Mouse (Mus musculus) R1 (cell line): ENCODE data around the gene Lmod3.
"Not testable (repeated sequence)": the region's sequence is repeated elsewhere in the genome, so short reads cannot be mapped to it uniquely, and the experiment has no call there.

Source experiments
- DNase-seq: peaks from one replicate; pipeline ENCODE4 v3.0.0-alpha.2; 2018; ENCODE audit warnings: low read depth, low spot score

Gene Lmod3

DNA sequence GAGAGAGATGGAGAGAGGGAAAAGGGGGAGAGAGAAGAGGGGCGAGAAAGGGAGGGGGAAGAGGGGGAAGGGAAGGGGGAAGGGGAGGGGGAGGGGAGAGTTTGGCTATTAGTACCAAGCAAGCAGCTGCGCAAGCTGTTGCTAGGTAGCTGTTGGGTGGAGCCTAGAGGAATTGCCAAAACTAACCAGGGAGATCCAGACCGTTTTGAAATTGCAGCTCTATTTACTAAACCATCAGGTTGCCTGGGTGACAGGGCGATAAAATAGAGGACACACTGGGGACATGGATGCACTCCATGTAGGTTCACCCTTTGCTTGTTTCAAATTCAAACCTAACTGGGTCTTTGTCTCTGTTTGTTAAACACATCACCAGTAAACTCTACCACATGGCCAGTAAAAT lies 23.8 kb upstream of the Lmod3 start:
- peak; percentile 47 for DNase-seq

DNA sequence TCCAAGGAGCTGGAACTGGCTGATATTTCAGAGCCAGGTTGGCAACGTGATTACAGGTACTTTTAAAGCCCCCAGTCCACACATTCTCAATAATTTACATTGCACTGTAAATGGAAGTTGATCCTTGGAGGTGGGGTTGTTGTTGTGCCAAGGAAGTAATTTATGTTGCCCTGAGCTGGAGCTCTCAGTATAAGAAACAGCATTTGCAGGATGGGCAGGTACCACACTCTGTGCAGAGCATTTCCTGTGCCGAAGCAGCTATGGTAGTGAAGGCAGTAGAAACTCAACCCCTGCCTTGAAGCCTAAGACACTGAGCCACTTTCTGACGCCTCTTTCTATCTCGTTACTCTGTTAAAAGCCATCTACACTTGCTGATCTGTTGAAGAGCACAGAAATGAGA lies 23.2 kb upstream of the Lmod3 start:
- no peak for DNase-seq

DNA sequence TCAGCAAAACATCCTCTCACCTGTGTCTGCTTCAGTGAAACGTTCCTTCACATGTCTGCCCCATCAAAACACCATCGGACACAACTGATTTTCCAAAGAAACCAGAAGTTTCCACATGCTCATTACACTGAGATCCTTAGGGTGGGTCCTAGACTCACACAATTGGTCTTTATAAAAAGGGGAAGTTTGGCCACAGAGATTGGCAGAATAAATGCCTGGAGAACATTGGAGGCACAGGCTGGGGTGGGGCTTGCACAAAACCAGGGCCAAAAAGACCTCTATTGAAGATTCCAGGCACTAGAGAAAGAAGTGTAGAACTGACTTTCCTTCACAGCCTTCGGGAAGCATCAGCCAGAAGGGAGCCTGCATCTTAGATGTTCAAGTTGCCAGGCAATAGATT lies 21.2 kb upstream of the Lmod3 start:
- DNase-seq = no peak

DNA sequence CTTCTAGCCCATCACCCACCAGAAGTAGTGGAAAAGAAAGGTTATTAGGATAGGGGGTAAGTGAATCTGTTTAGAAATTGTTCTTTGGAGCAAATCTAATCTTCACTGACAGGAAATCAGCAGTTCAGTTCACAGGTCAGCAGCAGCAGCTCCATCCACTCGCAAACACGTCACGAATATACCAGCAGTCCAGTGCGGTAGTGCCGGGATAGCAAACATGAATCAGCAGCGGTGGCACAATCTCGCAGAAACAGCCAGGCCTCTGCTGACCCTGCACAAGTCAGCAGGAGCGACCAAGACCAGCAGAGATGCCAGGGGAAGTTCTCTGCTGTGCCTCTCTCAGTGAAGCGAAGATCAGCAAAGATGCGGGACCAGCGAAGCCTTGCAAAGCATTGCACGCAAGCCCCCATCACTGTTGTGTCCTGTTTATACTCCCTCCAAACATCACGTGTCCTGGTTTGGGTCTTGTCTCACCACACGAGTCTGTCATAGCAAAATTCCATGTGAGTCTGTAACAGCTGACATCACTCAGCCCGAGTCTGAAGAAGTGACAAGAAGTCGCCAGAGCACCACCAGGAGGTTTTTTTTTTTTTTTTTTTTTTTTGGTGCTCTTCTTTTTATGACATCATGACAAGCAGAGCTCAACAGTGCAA lies 20.6 kb upstream of the Lmod3 start:
- no peak for DNase-seq

DNA sequence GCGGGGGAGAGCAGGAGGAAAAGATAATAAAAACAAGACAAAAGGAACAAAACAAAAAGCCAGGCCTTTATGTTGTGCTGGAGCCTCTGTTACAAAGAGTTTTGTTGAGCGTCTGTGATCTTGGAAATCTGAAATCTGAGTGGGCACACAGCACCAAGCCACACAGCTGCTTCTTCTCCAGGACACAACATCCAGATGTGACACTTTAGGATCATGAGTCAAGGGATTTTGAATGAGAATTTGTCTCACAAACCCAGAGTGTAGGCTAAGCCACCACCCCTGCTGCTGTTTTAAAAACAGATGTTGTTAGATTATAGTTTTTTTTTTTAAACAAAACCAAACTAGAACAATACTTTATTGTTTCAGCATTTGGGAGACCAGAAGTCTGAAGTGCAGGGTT lies 19.8 kb upstream of the Lmod3 start:
- no peak for DNase-seq

DNA sequence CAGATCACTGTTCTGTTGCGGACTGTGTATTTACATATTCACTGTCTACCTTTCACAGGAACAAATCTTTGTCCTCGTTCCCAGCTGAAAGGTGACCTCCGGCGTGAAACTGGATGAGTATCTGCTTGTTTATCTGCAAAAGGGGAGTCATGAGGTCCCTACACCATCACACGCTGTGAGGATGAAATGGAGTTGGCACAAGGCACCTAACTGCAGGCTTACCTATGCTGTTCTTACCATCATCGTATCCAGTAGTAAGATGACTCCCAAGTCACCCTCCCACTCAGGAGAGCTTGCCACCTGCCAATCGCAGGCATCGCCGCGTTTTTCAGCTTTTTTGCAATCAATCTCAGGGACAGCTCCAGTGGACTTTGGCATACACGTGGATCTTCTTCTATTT lies 17.0 kb upstream of the Lmod3 start:
- DNase-seq = no peak

DNA sequence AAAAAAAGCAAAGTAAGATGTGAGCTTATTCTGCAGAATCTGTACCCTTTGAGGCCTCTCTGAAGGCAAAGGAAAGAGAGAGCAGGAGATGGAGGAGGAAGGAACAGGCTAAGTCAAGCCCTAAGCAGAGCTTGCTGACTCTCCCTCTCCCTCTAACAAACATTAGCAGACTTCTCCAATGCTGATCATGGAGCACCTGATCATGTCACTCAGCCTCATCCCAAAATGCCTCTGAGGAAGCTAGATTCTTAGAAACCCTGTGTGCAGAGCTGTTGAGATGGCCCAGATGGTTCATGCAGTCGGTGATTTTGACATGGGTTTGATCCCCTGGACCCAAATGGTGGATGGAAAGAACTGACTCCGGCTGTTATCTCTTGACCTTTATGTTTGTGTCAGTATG lies 14.6 kb upstream of the Lmod3 start:
- DNase-seq = no peak

DNA sequence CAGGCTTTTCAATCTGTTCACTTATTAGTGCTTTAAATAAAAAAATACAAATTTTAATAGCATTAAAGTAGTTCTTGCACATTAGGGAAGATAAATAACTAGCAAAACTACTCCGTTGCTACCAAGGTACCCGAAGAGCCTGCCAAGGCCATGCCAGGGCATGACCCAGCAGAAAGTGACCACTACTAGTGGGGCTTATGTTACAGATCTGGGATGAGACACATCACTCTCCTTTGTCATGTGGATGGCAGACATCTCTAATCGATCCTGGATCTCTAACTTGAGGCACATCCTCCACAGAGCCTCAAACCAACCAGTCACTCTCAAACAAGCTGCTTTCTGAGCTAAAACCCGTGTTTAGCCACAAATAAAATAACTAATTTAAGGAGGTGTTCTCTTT lies 14.1 kb upstream of the Lmod3 start:
- DNase-seq = no peak

DNA sequence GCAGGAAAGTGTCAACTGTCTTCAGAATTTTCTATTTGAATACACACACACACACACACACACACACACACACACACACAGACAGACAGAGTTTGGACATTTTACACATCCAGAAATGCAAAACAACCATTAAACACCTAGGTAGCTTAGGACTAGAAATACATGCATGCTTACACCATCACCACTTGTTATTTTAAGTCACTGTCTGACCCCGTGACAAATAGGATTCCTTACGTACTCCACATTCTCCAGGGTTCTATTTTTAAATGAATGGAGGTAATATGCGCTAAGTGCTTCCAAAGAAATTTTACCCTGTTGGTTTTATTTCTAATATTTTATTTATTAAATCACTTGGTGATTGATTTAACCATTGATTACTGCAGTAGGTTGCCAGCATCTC lies 13.1 kb upstream of the Lmod3 start:
- DNase-seq = no peak

DNA sequence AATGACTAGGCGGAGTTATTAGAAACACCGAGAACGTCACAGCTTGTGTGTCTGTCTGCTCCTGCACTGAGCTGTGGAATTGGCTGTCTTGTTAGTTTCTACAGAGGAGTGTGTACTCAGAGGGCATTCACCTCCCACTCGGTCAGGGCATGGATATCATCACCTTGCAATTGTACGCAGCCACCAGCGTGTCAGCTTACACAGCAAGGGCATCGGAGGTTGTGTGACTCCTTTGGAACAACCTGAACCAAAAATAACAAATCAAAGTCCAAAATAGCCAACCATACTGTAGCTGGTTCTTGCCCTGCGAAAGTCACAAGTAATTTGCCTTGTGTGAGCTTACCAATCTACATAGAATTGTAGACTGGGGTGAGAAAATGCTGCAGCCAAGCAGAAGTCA lies 12.7 kb upstream of the Lmod3 start:
- no peak for DNase-seq

DNA sequence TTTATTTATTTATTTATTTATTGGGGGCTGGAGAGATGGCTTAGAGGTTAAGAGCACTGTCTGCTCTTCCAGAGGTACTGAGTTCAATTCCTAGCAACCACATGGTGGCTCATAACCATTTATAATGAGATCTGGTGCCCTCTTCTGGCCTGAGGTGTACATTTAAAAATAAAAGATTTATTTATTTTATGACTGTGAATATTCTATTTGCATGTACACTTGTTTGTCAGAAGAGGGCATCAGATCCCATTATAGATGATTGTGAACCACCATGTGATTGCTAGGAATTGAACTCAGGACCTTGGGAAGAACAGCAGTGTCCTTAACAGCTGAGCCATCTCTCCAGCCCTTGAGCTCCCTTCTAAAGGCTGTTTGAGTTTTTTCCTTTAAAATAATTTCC lies 11.2 kb upstream of the Lmod3 start:
- DNase-seq = not testable (repeated sequence)

DNA sequence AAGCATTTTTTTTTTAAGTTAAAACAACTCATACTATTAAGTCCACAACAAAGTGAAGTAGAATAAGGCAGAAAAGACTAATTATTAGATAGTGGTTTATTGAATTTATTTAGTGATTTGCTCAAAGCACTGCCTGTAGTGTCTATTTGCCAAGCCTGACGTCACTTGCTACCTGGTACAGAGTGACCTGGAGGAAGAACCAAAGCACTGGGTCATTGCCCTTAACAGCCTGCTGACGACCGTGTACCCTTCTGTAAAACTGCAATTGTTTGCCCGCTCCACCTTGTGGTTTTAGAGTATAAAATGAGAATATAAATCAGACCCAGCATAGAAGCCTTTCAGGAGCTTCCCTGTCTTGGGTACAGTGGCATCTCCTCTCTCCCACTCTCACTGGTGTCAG lies 9.7 kb upstream of the Lmod3 start:
- no peak for DNase-seq

DNA sequence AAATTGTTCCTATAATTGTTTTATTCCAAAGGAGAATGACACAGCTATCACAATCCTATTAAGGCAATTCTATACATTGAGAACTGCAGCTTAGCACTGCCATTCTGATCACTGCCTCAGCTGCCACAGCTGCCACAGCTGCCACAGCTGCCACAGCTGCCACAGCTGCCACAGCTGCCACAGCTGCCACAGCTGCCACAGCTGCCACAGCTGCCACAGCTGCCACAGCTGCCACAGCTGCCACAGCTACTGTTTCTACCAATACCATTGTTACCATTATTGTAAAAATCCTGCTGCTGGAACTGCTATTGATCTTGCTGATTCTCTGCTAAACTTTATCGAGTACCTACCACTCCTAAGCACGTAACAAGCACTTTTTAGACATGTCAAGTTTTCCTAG lies 7.4 kb upstream of the Lmod3 start:
- DNase-seq = not testable (repeated sequence)

DNA sequence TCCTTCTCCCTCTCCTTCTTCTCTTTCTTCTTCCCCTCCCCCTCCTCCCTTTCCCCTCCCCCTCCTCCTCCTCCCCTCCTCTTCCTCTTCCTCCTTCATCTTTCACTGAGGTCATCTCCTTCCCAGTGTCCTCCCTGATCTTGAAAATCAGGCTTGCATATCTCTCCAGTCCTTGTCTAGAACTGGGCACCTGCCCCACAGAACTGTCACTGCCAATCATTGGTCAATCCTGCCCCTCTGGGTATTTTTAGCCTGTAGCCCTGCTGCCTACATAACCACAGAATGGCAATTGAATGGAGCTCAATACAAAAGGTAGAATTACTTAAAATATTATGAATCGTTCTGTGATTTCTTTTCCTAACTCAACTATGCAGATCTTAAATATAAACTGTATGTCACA lies 5.9 kb upstream of the Lmod3 start:
- no peak for DNase-seq

DNA sequence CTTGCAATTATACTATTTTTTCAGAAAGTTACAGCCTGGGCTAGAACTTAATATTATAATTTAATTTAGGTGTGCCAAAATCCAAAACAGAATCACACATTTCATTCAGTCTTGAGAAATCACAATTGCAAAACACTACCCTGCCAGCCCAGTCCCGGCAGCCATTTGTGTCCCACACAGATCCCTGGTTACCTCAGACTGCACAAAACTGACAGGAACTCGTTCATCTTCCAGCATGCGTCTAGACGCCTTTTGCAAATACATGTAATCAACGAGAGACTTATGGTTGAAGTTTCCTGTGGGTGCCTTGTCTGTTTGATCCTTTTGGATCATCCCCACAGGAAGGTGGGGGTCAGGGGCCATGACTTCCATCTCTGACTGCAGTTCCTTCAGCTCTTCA lies 473 bp downstream of the Lmod3 start:
- DNase-seq = no peak

DNA sequence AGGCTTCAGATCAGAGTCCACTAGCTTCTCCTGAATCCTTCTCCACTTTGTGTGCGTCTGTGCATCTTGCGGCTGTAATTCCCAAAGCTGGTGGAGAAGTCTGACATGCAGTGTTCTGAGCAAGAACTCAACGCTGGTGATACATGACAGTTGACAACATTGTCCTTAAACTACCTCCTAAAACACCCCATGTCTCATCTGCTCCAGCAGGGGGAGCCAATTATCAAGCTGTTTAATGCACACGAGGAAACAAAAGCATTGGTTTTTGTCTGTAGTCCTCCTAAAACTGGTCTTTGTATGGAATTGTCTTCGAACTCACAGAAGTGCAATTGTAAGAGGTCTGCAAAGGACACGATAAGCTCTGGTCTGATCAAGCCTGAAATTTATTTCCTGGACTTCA lies 1.6 kb downstream of the Lmod3 start:
- peak; percentile 74 for DNase-seq

DNA sequence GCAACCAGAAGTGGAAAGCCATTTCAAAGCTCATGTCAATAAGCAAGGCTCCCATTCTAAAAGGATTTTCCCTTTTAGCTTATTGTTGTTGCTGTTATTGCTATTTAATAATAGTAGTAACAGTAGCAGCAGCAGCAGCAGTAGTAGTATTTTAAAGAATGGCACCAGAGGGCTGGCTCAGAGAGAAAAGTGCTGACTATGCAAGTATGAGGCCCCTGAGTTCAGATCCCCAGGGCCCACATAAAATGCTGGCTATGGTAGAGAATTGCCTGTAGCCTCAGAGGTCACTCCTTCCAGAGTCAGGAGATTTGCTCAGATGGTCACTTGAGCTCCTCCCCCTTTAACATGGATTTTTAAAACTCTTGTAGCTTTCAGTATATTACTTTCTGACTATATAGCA lies 7.4 kb downstream of the Lmod3 start:
- DNase-seq = no peak

DNA sequence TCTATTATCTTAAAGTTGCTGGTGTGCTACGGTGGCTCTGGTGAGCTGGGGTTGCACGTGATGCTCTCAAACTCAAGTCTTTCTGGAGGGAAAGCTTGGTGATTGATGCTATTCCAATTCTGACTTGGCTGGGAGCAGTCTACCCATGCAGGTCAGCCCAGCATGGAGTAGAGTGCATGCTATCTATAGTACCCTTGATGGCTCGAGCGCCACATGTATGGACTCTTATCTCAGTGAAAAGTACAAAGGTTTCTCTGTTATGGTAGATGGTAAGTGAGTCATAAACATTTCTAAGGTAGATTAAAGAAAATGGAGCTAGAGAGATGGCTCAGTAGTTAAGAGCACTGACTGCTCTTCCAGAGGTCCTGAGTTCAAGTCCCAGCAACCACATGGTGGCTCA lies 10.0 kb downstream of the Lmod3 start:
- DNase-seq = no peak

DNA sequence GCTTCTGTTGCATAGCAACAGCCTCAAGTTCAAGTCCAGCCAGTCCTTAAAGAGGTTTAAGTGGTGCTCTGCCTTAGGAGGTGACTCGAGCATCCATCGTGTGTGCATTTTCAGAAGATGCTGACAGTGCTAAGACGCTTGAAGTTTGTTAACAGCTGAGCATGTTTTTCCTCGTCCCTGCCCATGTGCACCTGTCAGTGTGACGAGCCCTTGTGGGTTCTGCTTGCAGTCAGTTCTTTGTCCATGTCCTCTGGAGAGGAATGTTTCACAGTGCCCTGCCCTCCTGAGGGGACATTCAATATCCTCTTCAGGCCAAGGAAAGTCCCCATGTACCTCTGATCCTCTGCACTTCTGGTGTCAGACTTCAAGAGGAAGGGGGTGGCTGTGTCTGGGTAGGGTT lies 12.5 kb downstream of the Lmod3 start:
- DNase-seq = no peak

DNA sequence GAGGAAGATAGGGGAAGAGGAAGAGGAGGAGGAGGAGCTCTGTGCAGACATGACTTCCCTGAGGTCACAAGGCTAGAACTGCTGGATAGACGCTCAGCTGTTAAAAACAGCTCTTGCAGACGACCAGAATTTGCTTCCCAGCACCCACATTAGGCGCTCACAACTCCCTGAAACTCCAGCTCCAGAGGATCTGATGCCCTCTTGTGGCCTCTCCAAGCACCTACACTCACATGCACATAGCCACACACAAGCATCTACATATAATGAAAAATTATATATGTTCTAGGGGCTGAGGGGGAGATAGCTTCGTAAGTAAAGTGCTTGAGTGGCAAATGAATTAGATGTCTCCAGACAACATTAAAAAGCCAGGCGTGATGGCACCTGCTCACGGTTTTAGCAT lies 13.2 kb downstream of the Lmod3 start:
- DNase-seq = peak; percentile 70

DNA sequence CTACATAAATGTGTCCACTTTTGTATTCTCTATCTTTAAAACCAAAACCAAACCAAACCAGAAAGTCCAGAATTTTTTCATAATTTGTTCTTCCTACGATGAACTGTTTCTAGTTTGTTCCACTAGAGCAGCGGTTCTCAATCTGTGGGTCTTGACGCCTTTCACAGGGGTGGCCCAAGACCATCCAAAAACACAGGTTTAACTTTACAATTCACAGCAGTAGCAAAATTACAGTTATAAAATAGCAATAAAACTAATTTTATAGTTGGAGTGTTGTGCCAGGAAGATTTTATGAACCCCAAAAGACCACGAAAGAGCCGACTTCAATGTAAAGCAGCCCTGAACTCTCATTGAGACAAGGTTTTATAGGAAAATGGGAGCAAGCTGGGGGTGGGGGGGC lies 16.5 kb downstream of the Lmod3 start:
- no peak for DNase-seq

DNA sequence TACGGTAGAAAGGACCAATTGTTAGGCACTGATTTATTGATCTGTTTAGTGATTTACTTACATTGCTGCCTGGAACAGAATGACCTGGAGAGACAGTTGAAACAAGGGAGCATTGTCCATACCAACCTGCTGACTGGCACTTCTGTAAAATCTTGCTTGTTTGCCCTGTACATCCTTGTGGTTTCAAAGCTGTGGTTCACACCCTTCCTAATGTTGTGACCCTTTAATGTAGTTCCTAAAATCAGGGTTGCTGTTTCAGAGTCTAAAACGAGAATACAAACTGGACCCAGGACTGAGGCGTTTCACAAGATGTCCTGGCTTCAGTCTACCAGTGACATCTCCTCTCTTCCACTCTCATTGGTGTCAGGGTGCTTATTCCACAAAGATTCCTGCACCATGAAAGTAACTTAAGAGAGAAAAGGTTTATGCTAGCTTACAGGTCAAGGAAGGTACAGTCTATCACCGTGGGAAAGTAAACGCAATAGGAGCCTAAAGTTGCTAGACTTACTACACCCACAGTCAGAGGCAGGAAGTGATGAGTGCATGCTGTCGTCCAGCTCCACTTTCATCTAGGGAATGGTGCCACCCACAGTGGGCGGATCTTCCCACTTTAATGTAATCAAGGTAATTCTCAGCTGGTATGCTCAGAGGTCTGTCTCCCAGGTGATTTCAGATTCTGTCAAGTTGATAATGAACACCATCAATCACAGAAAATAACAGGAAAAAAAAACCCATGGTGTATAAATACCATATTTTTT lies 17.5 kb downstream of the Lmod3 start:
- DNase-seq = no peak

DNA sequence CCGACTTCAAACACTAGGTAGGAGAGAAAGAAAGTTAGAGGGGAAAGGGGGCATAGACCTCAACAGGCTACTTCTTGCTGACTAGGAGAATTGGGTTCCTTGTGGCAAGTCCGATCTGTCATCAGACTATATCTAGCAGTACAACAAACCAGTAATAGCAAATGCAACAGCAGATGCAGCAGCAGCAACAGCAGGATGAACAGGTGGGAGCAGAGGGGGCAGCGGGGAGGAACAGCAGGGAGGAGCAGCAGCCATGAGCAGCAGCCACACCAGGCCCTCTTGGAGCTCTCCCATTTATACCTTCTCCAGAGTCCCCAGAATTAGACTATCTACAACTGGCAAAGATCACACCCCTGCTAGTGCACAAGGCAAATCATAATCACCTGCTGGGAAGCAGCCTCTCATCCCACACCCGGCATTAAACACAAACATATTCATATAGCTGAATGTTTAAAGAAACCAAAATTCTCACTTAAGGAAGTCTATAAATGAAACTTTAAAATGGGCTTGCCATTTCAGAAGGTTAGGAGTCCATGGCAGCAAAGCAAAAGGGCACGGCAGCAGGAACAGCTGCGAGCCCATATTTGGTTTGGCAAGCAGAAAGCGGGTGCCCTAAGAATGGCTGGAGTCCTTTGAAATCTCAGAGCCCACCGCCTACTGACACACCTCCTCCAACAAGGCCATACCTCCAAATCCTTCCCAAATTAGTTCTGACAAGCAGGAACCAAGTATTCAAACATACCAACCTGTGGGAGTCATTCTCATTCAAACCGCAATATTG lies 25.3 kb downstream of the Lmod3 start:
- no peak for DNase-seq
